Mouse (Mus musculus) ES-E14 (cell line): ENCODE results near the gene Dnm2.

Experiments used
- MAFK ChIP-seq: IDR thresholded peaks from 2 replicates; pipeline ENCODE4 v1.6.1; 2014; ENCODE audit warnings: mild to moderate bottlenecking, low read depth, low read length, inconsistent platforms; ENCODE audit not compliant: insufficient read depth
- ZC3H11A ChIP-seq: IDR thresholded peaks from 2 replicates; pipeline ENCODE4 v1.6.1; 2012; ENCODE audit warnings: low read depth, mild to moderate bottlenecking, inconsistent platforms, low read length, borderline replicate concordance

GRCm38 (mm10) chr9:21545916-21546788 is 121.4 kb downstream of the Dnm2 start:
- no peak; the same call in 1 of the 2 replicates for TF ChIP-seq MAFK
- TF ChIP-seq ZC3H11A: no peak
